Mouse (Mus musculus) thymus, adult 2 months (tissue): ENCODE data around the gene Tufm.

Experiments used
- CTCF ChIP-seq: fragments of 200-500 bp; IDR thresholded peaks from 2 replicates; pipeline ENCODE4 v1.5.1; 2012; ENCODE audit warnings: mild to moderate bottlenecking, control low read depth, low read length, moderate library complexity, borderline replicate concordance; ENCODE audit not compliant: control insufficient read depth, poor library complexity, insufficient read depth; ENCODE audit errors: extremely low read depth
- POLR2A ChIP-seq: fragments of 200-500 bp; IDR thresholded peaks from 2 replicates; pipeline ENCODE4 v1.6.1; 2012; ENCODE audit warnings: mild to moderate bottlenecking, low read length, control low read depth, moderate library complexity; ENCODE audit not compliant: control insufficient read depth, poor library complexity, insufficient read depth; ENCODE audit errors: extremely low read depth

DNA sequence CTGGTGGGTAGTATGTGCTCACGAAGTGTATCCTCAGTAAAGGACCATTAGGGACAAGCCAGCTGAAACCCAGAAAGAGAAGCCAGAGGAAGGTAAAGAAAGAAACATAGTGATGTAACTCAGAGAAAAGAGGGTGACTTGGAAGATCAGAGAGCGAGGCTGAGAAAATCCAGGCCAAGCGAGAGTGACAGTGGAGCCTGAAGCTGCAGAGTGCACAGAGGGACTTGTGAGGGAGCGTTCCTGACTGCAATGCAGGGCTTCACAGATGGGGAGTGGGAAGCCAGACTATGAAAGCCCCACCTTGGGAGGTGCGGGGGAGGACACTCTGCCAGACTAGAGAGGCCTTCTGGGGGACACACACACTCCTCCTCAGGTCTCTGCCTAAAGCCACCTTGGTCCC lies 28.9 kb upstream of the Tufm start:
- TF ChIP-seq CTCF (no peak), POLR2A (no peak)
